Mouse (Mus musculus) kidney, embryonic 15.5 days (tissue): ENCODE measurements around the gene Pdk1. TPM values are rescaled to one million over a fixed set of nuclear protein-coding genes. Genes with fewer than 3 reads are reported as not detected.

Experiments
- polyA plus RNA-seq: library from polyadenylated mRNA; unstranded; fragments of >200 nt; fragmentation: Nextera tagmentation; extraction: Ambion mirVana; gene quantifications from 2 replicates; pipeline ENCODE4 v1.2.1, GENCODE M21; 2015

The Pdk1 gene
- polyA plus RNA-seq, 1 experiment from 2014 or later, result 44.4 TPM

Other genes starting within 250 kb of the Pdk1 start
- 69.9 and 74.6 TPM in 2 replicates for gene Itga6, start 127.6 kb upstream of the Pdk1 start, polyA plus RNA-seq
- 6.3 and 9.4 TPM in 2 replicates for gene Rapgef4, start 108.0 kb downstream of the Pdk1 start, polyA plus RNA-seq